Comparison of ENCODE assay signal across 8 mouse cellular contexts in genomic region chr5:98030091-98030901, GRCm38 (mm10). TPM values are rescaled to one million over a fixed set of nuclear protein-coding genes. Genes with fewer than 3 reads are reported as not detected.
A peak's percentile ranks its signal among the peaks of the same experiment; 100 is the strongest.
DNase-seq lines count a peak whose midpoint lies in the region; ATAC-seq and TF ChIP-seq lines count a peak whose summit lies in the region.

No protein-coding gene starts in this region.

- peak; percentile 86 for ATAC-seq in forebrain, embryonic 13.5 days
- peak; percentile 87 for ATAC-seq in hindbrain, embryonic 12.5 days (ENCODE audit: low FRiP score)
- ATAC-seq in limb, embryonic 15.5 days (ENCODE audit: insufficient number of reproducible peaks, low FRiP score, low TSS enrichment, low read depth): peak; percentile 74
- peak; percentile 87 for ATAC-seq in midbrain, embryonic 15.5 days (replicated peaks)
- peak; percentile 78 for ATAC-seq in stomach, postnatal 0 days (ENCODE audit: low FRiP score, low TSS enrichment)

- under 1% methylated on average over 36 of the region's 36 CpGs for WGBS in forebrain, embryonic 13.5 days
- under 1% methylated on average over 36 of the region's 36 CpGs for WGBS in hindbrain, embryonic 12.5 days
- under 1% methylated on average over 36 of the region's 36 CpGs for WGBS in limb, embryonic 15.5 days
- WGBS in midbrain, embryonic 15.5 days: under 1% methylated on average over 36 of the region's 36 CpGs
- under 1% methylated on average over 36 of the region's 36 CpGs for WGBS in stomach, postnatal 0 days

- H3K9me3 ChIP-seq in forebrain, embryonic 13.5 days (replicated peaks): no peaks in the 10 kb centered on the region
- no peaks in the 10 kb centered on the region for H3K9me3 ChIP-seq in hindbrain, embryonic 12.5 days (replicated peaks)
- H3K9me3 ChIP-seq in limb, embryonic 15.5 days: no peaks in the 10 kb centered on the region
- no peaks in the 10 kb centered on the region for H3K9me3 ChIP-seq in midbrain, embryonic 15.5 days
- H3K9me3 ChIP-seq in stomach, postnatal 0 days (ENCODE audit: control insufficient read depth, low read length): no peaks in the 10 kb centered on the region

- DNase-seq in layer of hippocampus, postnatal 14 days (ENCODE audit: low spot score in 2 of 2): peak; percentile 16 to 20
- no peak for DNase-seq in layer of hippocampus, adult 9-11 months
- peak; percentile 66 for DNase-seq in adrenal gland, postnatal 14 days
- peak; percentile 64 for DNase-seq in stomach, postnatal 0 days (ENCODE audit: low spot score)

- H3K4me3 ChIP-seq in forebrain, embryonic 13.5 days: peak overlapping the region; percentile 71
- H3K4me3 ChIP-seq in hindbrain, embryonic 12.5 days: peak overlapping the region; percentile 79
- peak overlapping the region; percentile 80 for H3K4me3 ChIP-seq in limb, embryonic 15.5 days
- peak overlapping the region; percentile 67 for H3K4me3 ChIP-seq in midbrain, embryonic 15.5 days
- peak overlapping the region; percentile 77 for H3K4me3 ChIP-seq in stomach, postnatal 0 days (ENCODE audit: low read depth, low read length)

- H3K4me1 ChIP-seq in forebrain, embryonic 13.5 days: peaks cover 13% of the 10 kb centered on the region
- peaks cover 6% of the 10 kb centered on the region for H3K4me1 ChIP-seq in hindbrain, embryonic 12.5 days
- peaks cover 15% of the 10 kb centered on the region for H3K4me1 ChIP-seq in limb, embryonic 15.5 days
- H3K4me1 ChIP-seq in midbrain, embryonic 15.5 days: peaks cover 10% of the 10 kb centered on the region
- no peaks in the 10 kb centered on the region for H3K4me1 ChIP-seq in stomach, postnatal 0 days (replicated peaks; ENCODE audit: control insufficient read depth, insufficient read depth)

- no peak for TF ChIP-seq CTCF in stomach, postnatal 0 days (IDR thresholded peaks at IDR 0.05; ENCODE audit: low read depth)

- peaks cover 8% of the 10 kb centered on the region; the same call in 1 of the 2 replicates for H3K27me3 ChIP-seq in forebrain, embryonic 13.5 days
- peaks cover 7% of the 10 kb centered on the region; the same call in 1 of the 2 replicates for H3K27me3 ChIP-seq in hindbrain, embryonic 12.5 days
- no peaks in the 10 kb centered on the region for H3K27me3 ChIP-seq in limb, embryonic 15.5 days
- no peaks in the 10 kb centered on the region for H3K27me3 ChIP-seq in midbrain, embryonic 15.5 days (replicated peaks)
- no peaks in the 10 kb centered on the region for H3K27me3 ChIP-seq in stomach, postnatal 0 days (ENCODE audit: control insufficient read depth, insufficient read depth, low read length)

- no peak overlapping the region for H3K27ac ChIP-seq in forebrain, embryonic 13.5 days
- peak overlapping the region; percentile 50 for H3K27ac ChIP-seq in hindbrain, embryonic 12.5 days
- peak overlapping the region; percentile 84 for H3K27ac ChIP-seq in limb, embryonic 15.5 days
- peak overlapping the region; percentile 65; the same call in 1 of the 2 replicates for H3K27ac ChIP-seq in midbrain, embryonic 15.5 days
- H3K27ac ChIP-seq in stomach, postnatal 0 days (replicated peaks): peak overlapping the region; percentile 87

- peak overlapping the region; percentile 93 for H3K4me2 ChIP-seq in forebrain, embryonic 13.5 days
- H3K4me2 ChIP-seq in hindbrain, embryonic 12.5 days (replicated peaks): peak overlapping the region; percentile 94
- H3K4me2 ChIP-seq in limb, embryonic 15.5 days: peak overlapping the region; percentile 73
- H3K4me2 ChIP-seq in midbrain, embryonic 15.5 days: peak overlapping the region; percentile 97
- H3K4me2 ChIP-seq in stomach, postnatal 0 days (replicated peaks; ENCODE audit: low read depth): peak overlapping the region; percentile 84

- H3K36me3 ChIP-seq in forebrain, embryonic 13.5 days (ENCODE audit: poor library complexity, severe bottlenecking): 0 out of 2 replicates have a peak, but pooled peaks cover 9% of the 10 kb centered on the region
- H3K36me3 ChIP-seq in hindbrain, embryonic 12.5 days: no peaks in the 10 kb centered on the region
- peaks cover 11% of the 10 kb centered on the region for H3K36me3 ChIP-seq in limb, embryonic 15.5 days
- no peaks in the 10 kb centered on the region for H3K36me3 ChIP-seq in midbrain, embryonic 15.5 days (replicated peaks)
- H3K36me3 ChIP-seq in stomach, postnatal 0 days (ENCODE audit: control insufficient read depth, insufficient read depth, low read length): no peaks in the 10 kb centered on the region

- H3K9ac ChIP-seq in forebrain, embryonic 13.5 days: peak overlapping the region; percentile 77
- H3K9ac ChIP-seq in hindbrain, embryonic 12.5 days: peak overlapping the region; percentile 72
- H3K9ac ChIP-seq in limb, embryonic 15.5 days: peak overlapping the region; percentile 83
- peak overlapping the region; percentile 72 for H3K9ac ChIP-seq in midbrain, embryonic 15.5 days
- H3K9ac ChIP-seq in stomach, postnatal 0 days (ENCODE audit: low read length): peak overlapping the region; percentile 77

- TF ChIP-seq EP300 in stomach, postnatal 0 days (optimal IDR thresholded peaks at IDR 0.05): no peak

RNA-seq across cellular contexts. Expression of gene Antxr2, which starts 0.5 kb away (rescaled TPM):
- total RNA-seq in layer of hippocampus, postnatal 14 days (2021): 1 to 10 TPM; 1.9 to 2.1 TPM
- 23.9 and 32.8 TPM in 2 replicates for total RNA-seq in adrenal gland, postnatal 14 days (2021)
- 5.5 and 6.0 TPM in 2 replicates for polyA plus RNA-seq in forebrain, embryonic 13.5 days (2015; fragmentation: Nextera tagmentation; extraction: Ambion mirVana)
- 11.5 and 13.6 TPM in 2 replicates for polyA plus RNA-seq in hindbrain, embryonic 12.5 days (2016; fragmentation: Nextera tagmentation; extraction: Ambion mirVana)
- 28.6 and 28.7 TPM in 2 replicates for polyA plus RNA-seq in limb, embryonic 15.5 days (2015; fragmentation: Nextera tagmentation; extraction: Ambion mirVana)
- polyA plus RNA-seq in midbrain, embryonic 15.5 days (2015; fragmentation: Nextera tagmentation; extraction: Ambion mirVana): 2.8 and 3.0 TPM in 2 replicates
- 9.3 and 9.7 TPM in 2 replicates for polyA plus RNA-seq in stomach, postnatal 0 days (2015; fragmentation: Nextera tagmentation; extraction: Ambion mirVana)
